Mouse (Mus musculus) monocyte, adult 2 months (primary cell): ENCODE measurements around the gene Epb42.
"Not testable (repeated sequence)": the region's sequence is repeated elsewhere in the genome, so short reads cannot be mapped to it uniquely, and the experiment has no call there.

ENCODE experiments used
- DNase-seq, 2 experiments: peaks; one replicate each; pipeline ENCODE4 v3.0.0; 2022; ENCODE audit warnings: low spot score in 2 of 2, low read depth in 1 of 2

The Epb42 gene

GRCm38 (mm10) chr2:121036733-121037341, at the start of gene Epb42:
Gene Epb42, minus strand, starts transcription at chr2:121037072.
- DNase-seq, result no peak

GRCm38 (mm10) chr2:121085480-121086185, 48.8 kb upstream of the Epb42 start, which contains the start of gene Tgm5:
Gene Tgm5, minus strand, starts transcription at chr2:121085841.
- no peak for DNase-seq

- no peak for DNase-seq
These were observed 45.8 kb upstream of the Epb42 start for GRCm38 (mm10) chr2:121082626-121083025.

GRCm38 (mm10) chr2:121074747-121075146, 37.9 kb upstream of the Epb42 start:
- DNase-seq, result no peak

GRCm38 (mm10) chr2:121071871-121072270, 35.0 kb upstream of the Epb42 start:
- DNase-seq, result no peak

- DNase-seq, result no peak
These were observed 32.6 kb upstream of the Epb42 start for GRCm38 (mm10) chr2:121069506-121069905.

- no peak for DNase-seq
These were observed 30.2 kb upstream of the Epb42 start for GRCm38 (mm10) chr2:121067116-121067515.

GRCm38 (mm10) chr2:121061315-121061714, 24.4 kb upstream of the Epb42 start:
- no peak for DNase-seq

- no peak for DNase-seq
These were observed 21.1 kb upstream of the Epb42 start for GRCm38 (mm10) chr2:121057997-121058396.

- no peak for DNase-seq
These were observed 19.0 kb upstream of the Epb42 start for GRCm38 (mm10) chr2:121055915-121056314.

GRCm38 (mm10) chr2:121054060-121054459, 17.2 kb upstream of the Epb42 start:
- no peak for DNase-seq

- DNase-seq, result no peak
These were observed 15.3 kb upstream of the Epb42 start for GRCm38 (mm10) chr2:121052176-121052575.

- DNase-seq, result no peak
These were observed 8.8 kb upstream of the Epb42 start for GRCm38 (mm10) chr2:121045653-121046052.

GRCm38 (mm10) chr2:121041098-121041497, 4.2 kb upstream of the Epb42 start:
- DNase-seq, result no peak

GRCm38 (mm10) chr2:121039382-121039781, 2.5 kb upstream of the Epb42 start:
- DNase-seq, result no peak

- DNase-seq, result not testable (repeated sequence)
These were observed 2.0 kb upstream of the Epb42 start for GRCm38 (mm10) chr2:121038851-121039250.

- no peak for DNase-seq
These were observed 14.0 kb downstream of the Epb42 start for GRCm38 (mm10) chr2:121022918-121023317.

GRCm38 (mm10) chr2:121017151-121017550, 19.7 kb downstream of the Epb42 start:
- no peak for DNase-seq

- DNase-seq, result no peak
These were observed 20.6 kb downstream of the Epb42 start for GRCm38 (mm10) chr2:121016226-121016625.

- no peak for DNase-seq
These were observed 21.4 kb downstream of the Epb42 start for GRCm38 (mm10) chr2:121015507-121015906.

- no peak for DNase-seq
These were observed 24.2 kb downstream of the Epb42 start for GRCm38 (mm10) chr2:121012676-121013075.

- no peak for DNase-seq
These were observed 27.7 kb downstream of the Epb42 start for GRCm38 (mm10) chr2:121009071-121009677.
